8 mouse cellular contexts compared by ENCODE assay signal in the genomic region with DNA sequence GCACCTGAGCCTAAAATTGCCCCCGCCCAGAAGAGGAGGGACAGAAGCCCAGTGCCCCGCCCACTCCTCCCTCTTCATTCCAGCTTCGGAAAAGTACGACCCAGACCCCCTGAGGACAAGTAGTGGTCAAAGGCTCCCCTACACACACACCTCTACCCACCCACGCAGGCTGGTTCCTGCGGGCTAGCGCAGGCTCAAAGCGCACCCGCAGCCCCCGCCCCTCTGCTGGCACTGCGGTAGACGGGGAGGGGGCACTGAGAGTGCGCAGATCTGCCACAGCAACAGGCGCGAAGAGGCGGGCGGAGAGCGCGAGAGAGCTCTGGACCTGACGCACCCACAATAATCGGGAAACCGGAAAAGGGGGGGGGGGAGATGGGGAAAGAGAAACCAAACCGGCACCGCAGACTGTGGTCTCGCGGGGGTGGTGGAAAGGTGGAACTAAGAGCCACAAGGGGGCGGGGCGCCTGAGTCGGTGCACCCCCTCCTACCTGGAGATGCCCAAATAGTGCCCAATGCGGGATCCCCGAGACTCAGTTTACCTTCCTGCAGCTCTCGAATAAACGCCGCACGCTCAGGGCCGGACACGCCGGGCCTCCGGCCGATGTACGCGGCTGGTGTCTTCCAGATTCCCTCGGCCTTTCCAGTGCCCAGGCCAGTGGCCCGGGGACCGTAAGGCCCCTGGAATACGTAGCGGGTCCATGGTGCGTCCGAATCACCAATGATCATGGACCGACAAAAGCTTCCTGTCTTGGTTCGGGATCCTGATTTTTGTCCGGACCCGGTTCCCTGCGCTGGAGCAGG. TPM values are rescaled to one million over a fixed set of nuclear protein-coding genes. Genes with fewer than 3 reads are reported as not detected.
DNase-seq lines count a peak whose midpoint lies in the region; ATAC-seq lines count a peak whose summit lies in the region.

No protein-coding gene starts in this region.

- intact Hi-C loops in left cerebral cortex, postnatal 14 days (cut with DNase I), result loop anchor here (5.0 kb wide), 1 partner anchor 117 kb away; a partner anchor contains a TSS

- H3K9ac ChIP-seq in hindbrain, embryonic 14.5 days, result peak overlapping the region; percentile 69

- DNase-seq in adrenal gland, adult 18-20 months (ENCODE audit: low spot score in 2 of 2), result peak; percentile 38 to 50
- DNase-seq in adrenal gland, postnatal 4 days (ENCODE audit: low spot score in 2 of 2), result no peak
- DNase-seq in R1 (ENCODE audit: low read depth, low spot score), result peak; percentile 85
- peak; percentile 52 for DNase-seq in embryonic facial prominence, embryonic 10.5 days (ENCODE audit: low spot score)
- DNase-seq in hindbrain, embryonic 14.5 days (ENCODE audit: low spot score), result peak; percentile 57
- DNase-seq in left cerebral cortex, postnatal 14 days (ENCODE audit: low spot score in 2 of 2), result peak; percentile 52 to 57
- DNase-seq in spleen, postnatal 10 days (ENCODE audit: low spot score in 2 of 2), result peak; percentile 21 to 50

- H3K9me3 ChIP-seq in embryonic facial prominence, embryonic 10.5 days, result no peaks in the 10 kb centered on the region
- H3K9me3 ChIP-seq in hindbrain, embryonic 14.5 days (ENCODE audit: control insufficient read depth, low read length), result no peaks in the 10 kb centered on the region

- peak overlapping the region; percentile 77 for H3K4me3 ChIP-seq in embryonic facial prominence, embryonic 10.5 days
- peak overlapping the region; percentile 71 for H3K4me3 ChIP-seq in hindbrain, embryonic 14.5 days (replicated peaks; ENCODE audit: low read length)

- under 1% methylated on average over 54 of the region's 54 CpGs for WGBS in embryonic facial prominence, embryonic 10.5 days
- WGBS in hindbrain, embryonic 14.5 days, result under 1% methylated on average over 53 of the region's 54 CpGs

- peaks cover 91% of the 10 kb centered on the region for H3K27me3 ChIP-seq in embryonic facial prominence, embryonic 10.5 days (replicated peaks; ENCODE audit: low read depth, poor library complexity, severe bottlenecking)
- H3K27me3 ChIP-seq in hindbrain, embryonic 14.5 days (ENCODE audit: control insufficient read depth, insufficient read depth, low read length), result peaks cover 3% of the 10 kb centered on the region; the same call in 1 of the 2 replicates

- peak overlapping the region; percentile 84 for H3K27ac ChIP-seq in embryonic facial prominence, embryonic 10.5 days (replicated peaks)
- peak overlapping the region; percentile 58 for H3K27ac ChIP-seq in hindbrain, embryonic 14.5 days

- ATAC-seq in hindbrain, embryonic 14.5 days (ENCODE audit: low FRiP score), result peak; percentile 46; the same call in 1 of the 2 replicates
- 0 out of 2 replicates have a peak, but pooled peaks have one; percentile 7 for ATAC-seq in megakaryocyte-erythroid progenitor cell, adult 5-6 weeks (replicated peaks; ENCODE audit: low FRiP score, low TSS enrichment, poor library complexity, severe bottlenecking)

- H3K36me3 ChIP-seq in embryonic facial prominence, embryonic 10.5 days (replicated peaks), result peaks cover 21% of the 10 kb centered on the region
- peaks cover 6% of the 10 kb centered on the region; the same call in 1 of the 2 replicates for H3K36me3 ChIP-seq in hindbrain, embryonic 14.5 days (replicated peaks; ENCODE audit: control insufficient read depth, insufficient read depth)

- H3K4me2 ChIP-seq in hindbrain, embryonic 14.5 days (replicated peaks), result peak overlapping the region; percentile 97

- peaks cover 39% of the 10 kb centered on the region for H3K4me1 ChIP-seq in embryonic facial prominence, embryonic 10.5 days
- peaks cover 18% of the 10 kb centered on the region for H3K4me1 ChIP-seq in hindbrain, embryonic 14.5 days (replicated peaks; ENCODE audit: control insufficient read depth, insufficient read depth, low read length)

RNA-seq across cellular contexts. Expression of a gene that starts 0.6 kb away (rescaled TPM):
- 10 to 100 TPM; 46.9 to 49.7 TPM for total RNA-seq in adrenal gland, adult 18-20 months (2021)
- 100 to 1,000 TPM; 106 to 110 TPM for total RNA-seq in adrenal gland, postnatal 4 days (2021)
- polyA plus RNA-seq in embryonic facial prominence, embryonic 10.5 days (2016; fragmentation: Nextera tagmentation; extraction: Ambion mirVana), result 14.0 and 14.2 TPM in 2 replicates
- 105 and 137 TPM in 2 replicates for polyA plus RNA-seq in hindbrain, embryonic 14.5 days (2014; fragmentation: Nextera tagmentation; extraction: Ambion mirVana)
- 100 to 1,000 TPM in 1 of 2 experiments, 10 to 100 TPM in 1; 94.6 to 151 TPM for total RNA-seq in left cerebral cortex, postnatal 14 days (2021)
- total RNA-seq in megakaryocyte-erythroid progenitor cell, adult 5-6 weeks (2014; fragmentation: Nextera tagmentation), result not detected in 2 replicates
- total RNA-seq in megakaryocyte-erythroid progenitor cell, adult 5-6 weeks (2017), result not detected in 2 replicates

RNA-seq across cellular contexts. Expression of a gene that starts 21.1 kb away (rescaled TPM):
- total RNA-seq in adrenal gland, adult 18-20 months (2021), result not detected
- not detected for total RNA-seq in adrenal gland, postnatal 4 days (2021)
- polyA plus RNA-seq in embryonic facial prominence, embryonic 10.5 days (2016; fragmentation: Nextera tagmentation; extraction: Ambion mirVana), result 0.37 TPM in 1 of 2 replicates, not detected in the other
- 0.50 TPM in 1 of 2 replicates, not detected in the other for polyA plus RNA-seq in hindbrain, embryonic 14.5 days (2014; fragmentation: Nextera tagmentation; extraction: Ambion mirVana)
- not detected for total RNA-seq in left cerebral cortex, postnatal 14 days (2021)
- not detected in 2 replicates for total RNA-seq in megakaryocyte-erythroid progenitor cell, adult 5-6 weeks (2014; fragmentation: Nextera tagmentation)
- not detected in 2 replicates for total RNA-seq in megakaryocyte-erythroid progenitor cell, adult 5-6 weeks (2017)

RNA-seq across cellular contexts. Expression of a gene that starts 35.7 kb away (rescaled TPM):
- total RNA-seq in adrenal gland, adult 18-20 months (2021), result 1,000 to 10,000 TPM; 1,436 to 1,462 TPM
- 100 to 1,000 TPM; 886 to 904 TPM for total RNA-seq in adrenal gland, postnatal 4 days (2021)
- polyA plus RNA-seq in embryonic facial prominence, embryonic 10.5 days (2016; fragmentation: Nextera tagmentation; extraction: Ambion mirVana), result 1,675 and 1,681 TPM in 2 replicates
- 1,239 and 1,372 TPM in 2 replicates for polyA plus RNA-seq in hindbrain, embryonic 14.5 days (2014; fragmentation: Nextera tagmentation; extraction: Ambion mirVana)
- total RNA-seq in left cerebral cortex, postnatal 14 days (2021), result 100 to 1,000 TPM; 803 to 821 TPM
- total RNA-seq in megakaryocyte-erythroid progenitor cell, adult 5-6 weeks (2014; fragmentation: Nextera tagmentation), result 1,051 and 1,260 TPM in 2 replicates
- 170 and 204 TPM in 2 replicates for total RNA-seq in megakaryocyte-erythroid progenitor cell, adult 5-6 weeks (2017)

RNA-seq across cellular contexts. Expression of a gene that starts 42.2 kb away (rescaled TPM):
- total RNA-seq in adrenal gland, adult 18-20 months (2021), result 10 to 100 TPM; 55.3 to 64.5 TPM
- 100 to 1,000 TPM in 1 of 2 experiments, 10 to 100 TPM in 1; 99.0 to 109 TPM for total RNA-seq in adrenal gland, postnatal 4 days (2021)
- polyA plus RNA-seq in embryonic facial prominence, embryonic 10.5 days (2016; fragmentation: Nextera tagmentation; extraction: Ambion mirVana), result 45.8 and 52.6 TPM in 2 replicates
- 59.6 and 60.2 TPM in 2 replicates for polyA plus RNA-seq in hindbrain, embryonic 14.5 days (2014; fragmentation: Nextera tagmentation; extraction: Ambion mirVana)
- 10 to 100 TPM; 38.1 to 49.8 TPM for total RNA-seq in left cerebral cortex, postnatal 14 days (2021)
- total RNA-seq in megakaryocyte-erythroid progenitor cell, adult 5-6 weeks (2014; fragmentation: Nextera tagmentation), result 0.40 and 0.81 TPM in 2 replicates
- 0.52 and 0.80 TPM in 2 replicates for total RNA-seq in megakaryocyte-erythroid progenitor cell, adult 5-6 weeks (2017)

RNA-seq across cellular contexts. Expression of a gene that starts 59.3 kb away (rescaled TPM):
- 10 to 100 TPM; 26.3 to 33.5 TPM for total RNA-seq in adrenal gland, adult 18-20 months (2021)
- 10 to 100 TPM; 40.1 to 43.5 TPM for total RNA-seq in adrenal gland, postnatal 4 days (2021)
- polyA plus RNA-seq in embryonic facial prominence, embryonic 10.5 days (2016; fragmentation: Nextera tagmentation; extraction: Ambion mirVana), result 34.1 and 34.9 TPM in 2 replicates
- polyA plus RNA-seq in hindbrain, embryonic 14.5 days (2014; fragmentation: Nextera tagmentation; extraction: Ambion mirVana), result 19.1 and 20.4 TPM in 2 replicates
- total RNA-seq in left cerebral cortex, postnatal 14 days (2021), result 1 to 10 TPM; 5.7 to 5.8 TPM
- 1.0 TPM in 1 of 2 replicates, not detected in the other for total RNA-seq in megakaryocyte-erythroid progenitor cell, adult 5-6 weeks (2014; fragmentation: Nextera tagmentation)
- 0.08 and 0.33 TPM in 2 replicates for total RNA-seq in megakaryocyte-erythroid progenitor cell, adult 5-6 weeks (2017)

Comparison
In these comparisons a context has a peak if more than half of its experiments do, and no peak if none do; other contexts are left out.
1. DNase-seq: peak in adrenal gland, adult 18-20 months (2 of 2), R1 (single experiment), embryonic facial prominence, embryonic 10.5 days (single experiment), hindbrain, embryonic 14.5 days (single experiment), left cerebral cortex, postnatal 14 days (2 of 2) and spleen, postnatal 10 days (2 of 2); none in adrenal gland, postnatal 4 days (0 of 2).
2. RNA of a gene that starts 0.6 kb away (total RNA-seq): 94.6 to 151 TPM in left cerebral cortex, postnatal 14 days, 106 to 110 TPM in adrenal gland, postnatal 4 days and 46.9 to 49.7 TPM in adrenal gland, adult 18-20 months; not detected in megakaryocyte-erythroid progenitor cell, adult 5-6 weeks; every median in the first group is over 10 times any median in the second.